Mouse (Mus musculus) macrophage (primary cell): ENCODE measurements at regions not wholly inside any gene's neighbourhood (a gene's known extent, or its start where the extent isn't known, plus 50 kb on each side); places are given as distances from the start of the nearest gene placed in this dataset.

Source experiments
- H3K27ac ChIP-seq: fragments of 350-480 bp; formaldehyde crosslinking; 2 replicates; pipeline ENCODE4 v1.9.0; 2021
- H3K36me3 ChIP-seq: fragments of 350-480 bp; formaldehyde crosslinking; 2 replicates; pipeline ENCODE4 v1.9.0; 2021; ENCODE audit errors: inconsistent target
- H3K4me3 ChIP-seq: fragments of 350-480 bp; formaldehyde crosslinking; 2 replicates; pipeline ENCODE4 v1.9.0; 2021; ENCODE audit errors: inconsistent target
- H3K79me2 ChIP-seq: fragments of 350-480 bp; formaldehyde crosslinking; 2 replicates; pipeline ENCODE4 v1.9.0; 2021; ENCODE audit errors: inconsistent target
- WGBS: methylation state at CpG from one replicate; pipeline ENCODE4 v1.1.7; 2026; ENCODE audit warnings: inconsistent platforms; ENCODE audit not compliant: missing documents; 5-methylcytosine and 5-hydroxymethylcytosine counted together

DNA sequence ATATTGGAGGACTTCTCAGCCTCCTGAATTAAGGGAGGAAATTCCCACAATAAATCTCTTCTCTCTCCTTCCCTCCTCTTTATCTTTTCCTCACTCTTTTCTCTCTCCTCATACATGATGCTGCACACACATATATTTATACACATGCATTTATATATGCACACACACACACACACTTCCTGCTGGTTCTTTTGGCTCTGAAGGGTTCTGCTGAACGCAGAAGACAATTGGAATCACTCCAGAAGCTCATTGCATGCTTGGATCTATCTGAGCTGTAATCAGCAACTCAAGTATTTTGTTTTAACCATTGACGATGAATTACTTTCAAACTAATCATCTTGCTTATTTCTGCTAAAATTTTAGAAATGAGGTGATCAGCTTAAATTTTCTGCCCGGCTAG is 134.1 kb upstream of the Tmtc1 start:
- H3K36me3 ChIP-seq, result no peaks in the 10 kb centered on the region

DNA sequence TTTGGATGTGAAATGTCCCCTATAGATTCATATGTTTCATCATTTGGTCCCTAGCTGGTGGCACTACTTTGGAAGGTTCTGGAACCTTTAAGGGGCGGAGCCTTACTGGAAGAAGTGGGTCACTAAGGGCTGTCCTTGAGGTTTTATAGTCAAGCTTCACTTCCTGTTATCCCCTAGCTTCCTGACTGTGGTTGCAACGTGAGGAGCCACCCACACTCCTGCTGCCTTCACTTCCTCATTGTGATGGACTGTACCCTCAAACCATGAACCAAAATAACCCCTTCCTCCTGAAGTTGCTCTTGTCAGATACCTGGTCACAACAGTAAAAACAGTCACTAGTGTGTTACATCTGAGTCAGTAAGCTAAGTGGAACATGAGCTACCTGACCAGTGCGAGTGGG is 133.5 kb upstream of the Tmtc1 start:
- H3K27ac ChIP-seq, result no peak overlapping the region
- H3K79me2 ChIP-seq, result no peaks in the 10 kb centered on the region
- WGBS, result 60% methylated on average over 3 of the region's 3 CpGs
- H3K4me3 ChIP-seq, result no peak overlapping the region
- no peaks in the 10 kb centered on the region for H3K36me3 ChIP-seq

More for the DNA sequence above, 134.1 kb upstream of the Tmtc1 start:
- Histone ChIP-seq H3K4me3 (no peak overlapping the region), H3K27ac (no peak overlapping the region), H3K79me2 (no peaks in the 10 kb centered on the region)
- 90% methylated on average over 3 of the region's 3 CpGs for WGBS

- no peak overlapping the region for H3K27ac ChIP-seq
- H3K79me2 ChIP-seq, result no peaks in the 10 kb centered on the region
- WGBS, result 88% methylated on average over 7 of the region's 7 CpGs
- H3K4me3 ChIP-seq, result no peak overlapping the region
- H3K36me3 ChIP-seq, result no peaks in the 10 kb centered on the region
Observed at GRCm38 (mm10) chr6:148574742-148575453, 130.7 kb upstream of the Tmtc1 start.

- no peaks in the 10 kb centered on the region for H3K79me2 ChIP-seq
- H3K27ac ChIP-seq, result no peak overlapping the region
- H3K36me3 ChIP-seq, result no peaks in the 10 kb centered on the region
- no peak overlapping the region for H3K4me3 ChIP-seq
- WGBS, result 93% methylated on average over 4 of the region's 5 CpGs
Observed at GRCm38 (mm10) chr6:148572201-148572600, 128.0 kb upstream of the Tmtc1 start.

GRCm38 (mm10) chr6:148571651-148572050 is 127.5 kb upstream of the Tmtc1 start:
- Histone ChIP-seq H3K79me2 (no peaks in the 10 kb centered on the region), H3K36me3 (no peaks in the 10 kb centered on the region), H3K27ac (no peak overlapping the region), H3K4me3 (no peak overlapping the region)
- 73% methylated on average over 3 of the region's 3 CpGs for WGBS

DNA sequence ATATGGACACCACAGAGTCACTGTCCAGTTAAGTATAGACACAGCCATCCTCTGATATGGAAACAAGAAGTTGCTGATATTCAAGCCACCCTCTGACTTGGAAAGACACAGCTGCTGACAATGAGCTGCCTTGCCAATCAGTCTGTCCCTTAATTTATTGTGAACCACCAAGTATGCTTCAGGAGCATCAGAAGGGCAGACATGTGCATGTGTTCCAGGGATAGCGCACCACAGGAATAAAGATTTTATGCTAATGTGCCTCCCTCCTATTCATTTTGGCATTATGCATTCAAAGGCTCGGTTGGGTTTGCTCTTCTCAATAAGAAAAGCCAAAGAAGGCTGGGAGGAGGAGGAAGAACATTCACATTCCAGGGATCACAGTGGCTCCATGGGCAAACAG is 120.0 kb upstream of the Tmtc1 start:
- 100% methylated on average over 2 of the region's 2 CpGs for WGBS
- Histone ChIP-seq H3K4me3 (no peak overlapping the region), H3K79me2 (no peaks in the 10 kb centered on the region), H3K27ac (no peak overlapping the region), H3K36me3 (no peaks in the 10 kb centered on the region)

DNA sequence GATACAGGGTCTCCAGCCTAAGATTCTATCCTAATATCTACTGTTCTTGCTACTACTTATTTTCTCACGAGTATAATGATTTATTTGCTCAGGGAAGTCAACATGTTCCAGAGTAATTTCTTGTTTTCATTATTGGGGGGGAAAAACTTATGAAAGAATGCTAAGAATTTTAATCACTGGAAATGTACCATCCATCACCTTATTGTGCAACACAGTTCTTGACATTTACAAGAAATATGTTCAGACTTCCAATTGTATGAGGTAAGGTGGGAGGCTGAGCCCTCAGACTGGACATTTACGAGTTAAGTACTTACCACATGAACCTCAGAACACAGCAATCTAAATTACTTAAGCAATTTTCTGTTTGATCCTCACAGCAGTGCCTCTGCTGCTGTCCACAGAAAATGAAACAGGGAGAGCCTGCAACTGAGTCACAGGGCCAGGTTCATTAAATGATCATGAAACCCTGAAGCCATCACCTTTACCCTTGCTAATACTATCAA is 118.1 kb upstream of the Tmtc1 start:
- no peak overlapping the region for H3K27ac ChIP-seq
- no peaks in the 10 kb centered on the region for H3K36me3 ChIP-seq
- H3K79me2 ChIP-seq, result no peaks in the 10 kb centered on the region
- H3K4me3 ChIP-seq, result no peak overlapping the region
- 58% methylated on average over 2 of the region's 2 CpGs for WGBS

- no peak overlapping the region for H3K27ac ChIP-seq
- WGBS, result 94% methylated on average over 2 of the region's 2 CpGs
Observed at GRCm38 (mm10) chr6:148556484-148556871, 112.3 kb upstream of the Tmtc1 start.

DNA sequence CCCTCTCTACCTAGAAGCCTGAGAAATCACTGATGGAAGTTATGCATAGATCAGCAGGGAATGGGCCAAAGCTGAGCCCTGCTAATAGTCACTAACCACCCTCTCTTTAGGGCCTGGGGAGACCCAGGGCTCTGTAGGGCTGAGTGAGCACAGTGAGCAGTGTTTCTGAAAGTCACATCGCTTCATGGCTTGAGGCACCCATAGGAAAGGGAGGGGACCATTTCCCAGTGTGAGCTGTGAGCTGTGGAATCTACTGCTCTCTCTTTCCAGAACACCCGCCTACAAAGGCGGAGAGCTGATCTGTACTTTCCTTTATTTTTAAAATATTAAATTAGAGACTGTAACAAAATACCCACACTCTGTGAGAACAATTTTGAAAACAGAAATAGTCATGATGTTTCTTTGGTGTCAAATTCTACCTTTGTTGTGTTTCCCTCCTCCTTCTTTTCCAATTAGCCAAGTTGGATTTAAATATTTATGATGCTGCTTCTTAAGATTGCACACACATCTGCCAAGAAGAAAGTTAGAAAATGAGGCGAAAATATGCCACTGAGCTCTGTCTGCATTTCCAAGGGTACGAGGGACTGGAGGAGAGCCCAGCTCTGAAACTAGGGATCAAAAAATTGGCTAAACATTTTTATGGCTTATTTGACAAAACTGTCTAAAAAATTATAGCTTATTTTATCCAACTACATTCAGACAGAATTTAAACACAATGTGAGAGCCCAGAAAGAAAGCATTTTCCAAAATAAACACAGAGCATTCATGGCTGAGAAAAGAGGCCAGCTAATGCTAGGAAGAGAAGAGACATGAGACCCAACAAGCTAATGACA is 111.7 kb upstream of the Tmtc1 start:
- 91% methylated on average over 4 of the region's 5 CpGs for WGBS
- H3K79me2 ChIP-seq, result no peaks in the 10 kb centered on the region
- H3K27ac ChIP-seq, result no peak overlapping the region
- H3K36me3 ChIP-seq, result no peaks in the 10 kb centered on the region
- no peak overlapping the region for H3K4me3 ChIP-seq

More at GRCm38 (mm10) chr6:148556484-148556871, 112.3 kb upstream of the Tmtc1 start:
- no peaks in the 10 kb centered on the region for H3K36me3 ChIP-seq
- H3K4me3 ChIP-seq, result no peak overlapping the region
- no peaks in the 10 kb centered on the region for H3K79me2 ChIP-seq

DNA sequence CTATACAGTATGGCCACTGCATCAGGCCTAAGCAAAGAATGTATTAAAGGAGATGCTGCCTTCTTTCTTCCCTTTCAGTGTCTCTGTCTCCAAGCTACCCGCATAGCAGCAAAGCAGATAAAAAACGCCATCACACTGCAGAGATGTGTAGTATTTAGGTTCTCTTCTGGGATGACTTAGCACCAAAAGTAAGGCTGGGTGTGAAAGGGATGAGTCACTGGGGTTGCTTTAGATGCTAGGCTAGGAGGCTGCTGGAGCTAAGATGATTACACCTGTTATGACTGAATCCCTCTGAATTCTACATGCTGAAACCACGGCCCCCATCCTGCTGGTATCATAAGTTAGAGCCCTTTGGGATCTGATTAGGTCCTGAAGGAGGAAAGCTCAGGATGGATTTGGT is 110.3 kb upstream of the Tmtc1 start:
- 82% methylated on average over 3 of the region's 3 CpGs for WGBS
- Histone ChIP-seq H3K79me2 (no peaks in the 10 kb centered on the region), H3K4me3 (no peak overlapping the region), H3K36me3 (no peaks in the 10 kb centered on the region), H3K27ac (no peak overlapping the region)

DNA sequence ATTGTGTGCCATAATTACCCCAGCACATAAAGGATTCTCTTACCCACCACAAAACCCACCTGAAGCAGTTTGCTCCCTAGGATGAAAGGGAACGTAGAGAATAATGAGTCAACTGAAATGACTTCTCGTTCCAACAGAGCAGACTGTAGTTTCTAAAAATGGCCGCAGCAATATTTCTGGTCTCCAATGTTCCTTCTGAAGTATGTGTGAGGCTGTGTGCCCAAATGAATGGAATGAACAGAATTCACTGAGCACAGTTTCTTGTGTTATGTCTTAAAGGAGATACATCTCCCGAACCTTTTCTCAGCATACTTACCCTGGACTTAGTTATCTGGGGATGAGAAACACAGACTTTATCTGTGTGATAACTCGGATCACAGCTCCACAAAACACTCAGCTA is 109.4 kb upstream of the Tmtc1 start:
- H3K79me2 ChIP-seq, result no peaks in the 10 kb centered on the region
- H3K4me3 ChIP-seq, result no peak overlapping the region
- no peak overlapping the region for H3K27ac ChIP-seq
- no peaks in the 10 kb centered on the region for H3K36me3 ChIP-seq
- WGBS, result 89% methylated on average over 5 of the region's 5 CpGs

DNA sequence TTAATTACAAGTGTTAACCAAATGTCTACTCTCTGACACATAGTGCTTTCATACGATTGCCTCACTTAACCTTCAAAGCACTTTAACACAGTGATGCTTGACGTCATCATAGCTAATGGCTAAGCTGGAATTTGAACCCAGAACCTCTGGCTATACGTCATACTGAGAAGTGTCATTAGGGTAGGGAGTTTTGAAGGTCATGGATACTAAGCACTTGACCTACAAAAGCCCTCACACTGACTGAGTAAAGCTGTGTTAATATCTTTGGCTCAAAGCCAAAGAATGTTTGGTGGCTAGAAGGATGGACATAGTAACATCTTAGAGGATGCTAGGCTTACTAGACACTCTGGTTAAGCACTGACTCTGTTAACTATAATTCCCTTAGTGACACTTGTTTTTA is 106.9 kb upstream of the Tmtc1 start:
- no peak overlapping the region for H3K27ac ChIP-seq
- no peaks in the 10 kb centered on the region for H3K36me3 ChIP-seq
- no peaks in the 10 kb centered on the region for H3K79me2 ChIP-seq
- 96% methylated on average over 3 of the region's 3 CpGs for WGBS
- no peak overlapping the region for H3K4me3 ChIP-seq

- Histone ChIP-seq H3K79me2 (no peaks in the 10 kb centered on the region), H3K27ac (no peak overlapping the region), H3K4me3 (no peak overlapping the region), H3K36me3 (no peaks in the 10 kb centered on the region)
- 97% methylated on average over 2 of the region's 2 CpGs for WGBS
Observed at GRCm38 (mm10) chr6:148548138-148548778, 104.1 kb upstream of the Tmtc1 start.

GRCm38 (mm10) chr6:148543047-148543446 is 98.9 kb upstream of the Tmtc1 start:
- no peaks in the 10 kb centered on the region for H3K36me3 ChIP-seq
- WGBS, result 87% methylated on average over 3 of the region's 3 CpGs
- no peaks in the 10 kb centered on the region for H3K79me2 ChIP-seq
- H3K4me3 ChIP-seq, result no peak overlapping the region
- H3K27ac ChIP-seq, result no peak overlapping the region

DNA sequence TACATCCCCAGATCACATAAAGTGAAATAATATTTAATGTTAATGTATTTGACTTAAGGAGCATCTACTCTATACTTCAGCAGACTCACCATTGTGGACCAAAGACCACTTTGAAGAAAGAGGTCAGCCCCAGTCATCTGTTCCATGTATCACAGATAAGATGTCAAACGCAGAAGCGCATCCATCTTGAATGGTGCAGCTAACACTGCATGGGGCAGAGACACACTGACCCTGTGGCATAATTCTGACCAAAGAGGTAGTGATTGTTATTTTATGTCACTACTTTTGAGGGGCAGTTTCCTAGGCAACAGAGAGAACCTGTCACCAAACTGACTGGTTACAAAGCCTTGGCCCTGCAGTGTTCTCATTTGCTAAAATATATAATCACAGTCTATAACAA is 97.8 kb upstream of the Tmtc1 start:
- 93% methylated on average over 2 of the region's 2 CpGs for WGBS
- no peak overlapping the region for H3K27ac ChIP-seq
- no peaks in the 10 kb centered on the region for H3K79me2 ChIP-seq
- no peaks in the 10 kb centered on the region for H3K36me3 ChIP-seq
- no peak overlapping the region for H3K4me3 ChIP-seq
